Mouse (Mus musculus) liver, embryonic 14.5 days (tissue): ENCODE data around the gene Zxdc. TPM values are rescaled to one million over a fixed set of nuclear protein-coding genes. Genes with fewer than 3 reads are reported as not detected.

ENCODE experiments used
- ATAC-seq: fragments of 200-750 bp; cut with Nextera tagmentation; 2 replicates; pipeline ENCODE4 v1.8.0; 2017; ENCODE audit warnings: moderate number of reproducible peaks, mild to moderate bottlenecking, moderate library complexity; ENCODE audit not compliant: insufficient read depth
- DNase-seq, 3 experiments: peaks; one replicate each; pipeline ENCODE4 v3.0.0-alpha.2; 2012 to 2013; ENCODE audit warnings: low read depth in 3 of 3, low spot score in 3 of 3
- H3K27ac ChIP-seq: fragments of 300-500 bp; sonication (generic); 2 replicates; pipeline ENCODE4 v1.5.1; 2014; ENCODE audit warnings: moderate library complexity, mild to moderate bottlenecking, control low read depth, inconsistent platforms
- H3K27me3 ChIP-seq: fragments of 300-500 bp; sonication (generic); 2 replicates; pipeline ENCODE4 v1.6.1; 2014; ENCODE audit warnings: mild to moderate bottlenecking, low read length, moderate library complexity; ENCODE audit not compliant: control insufficient read depth, insufficient read depth
- H3K36me3 ChIP-seq: fragments of 300-500 bp; sonication (generic); replicated peaks from 2 replicates; pipeline ENCODE4 v1.6.1; 2014; ENCODE audit warnings: low read depth; ENCODE audit not compliant: control insufficient read depth, insufficient read depth
- H3K4me1 ChIP-seq, 2 experiments: fragments of 200-500 bp in 1 of 2; fragments of 300-500 bp in 1 of 2; sonication (generic) in 1 of 2; replicated peaks; 2 replicates each; pipeline ENCODE4 v1.6.1; 2012 to 2014; ENCODE audit warnings: antibody characterized with exemption in 1 of 2, inconsistent platforms in 1 of 2, low read length in 1 of 2; ENCODE audit not compliant: control insufficient read depth in 2 of 2, insufficient read depth in 2 of 2
- H3K4me2 ChIP-seq: fragments of 300-500 bp; sonication (generic); 2 replicates; pipeline ENCODE4 v1.6.1; 2014; ENCODE audit warnings: low read depth, mild to moderate bottlenecking, control low read depth, moderate library complexity
- H3K4me3 ChIP-seq, 2 experiments: fragments of 200-500 bp in 1 of 2; fragments of 300-500 bp in 1 of 2; sonication (generic) in 1 of 2; 2 replicates each; pipeline ENCODE4 v1.5.1; 2012 to 2014; ENCODE audit warnings: low read depth in 2 of 2, low read length in 2 of 2, mild to moderate bottlenecking in 2 of 2, control low read depth in 1 of 2, inconsistent platforms in 1 of 2, moderate library complexity in 1 of 2; ENCODE audit not compliant: insufficient read depth in 1 of 2
- H3K9ac ChIP-seq: fragments of 300-500 bp; sonication (generic); replicated peaks from 2 replicates; pipeline ENCODE4 v1.6.1; 2014; ENCODE audit warnings: mild to moderate bottlenecking, control low read depth, moderate library complexity
- H3K9me3 ChIP-seq: fragments of 300-500 bp; sonication (generic); 2 replicates; pipeline ENCODE4 v1.6.1; 2016; ENCODE audit warnings: low read length, mixed read lengths; ENCODE audit not compliant: control insufficient read depth
- CTCF ChIP-seq: IDR thresholded peaks from 2 replicates; pipeline ENCODE4 v1.5.1; 2016; ENCODE audit warnings: antibody characterized with exemption, low read depth, control low read depth
- EP300 ChIP-seq: IDR thresholded peaks from 2 replicates; pipeline ENCODE4 v1.6.1; 2016; ENCODE audit warnings: antibody characterized with exemption, low read depth
- WGBS: fragments of 180-500 bp; shearing (Covaris S2); extraction: QIAGEN DNeasy Blood & Tissue Kit; methylation state at CpG from one replicate; pipeline ENCODE4 v1.1.7; 2014; ENCODE audit not compliant: insufficient replicate concordance; 5-methylcytosine and 5-hydroxymethylcytosine counted together
- polyA plus RNA-seq, 2 experiments: library from polyadenylated mRNA; depleted of rRNA in 1 of 2; stranded (reverse) in 1 of 2; unstranded in 1 of 2; fragments of >200 nt; fragmentation: Nextera tagmentation in 1 of 2; extraction: Ambion mirVana in 1 of 2; gene quantifications; 2 replicates each; pipeline versions ENCODE4 v1.2.1 to v1.2.3; 2012 to 2014

The Zxdc gene
- polyA plus RNA-seq, 2 experiments = 3.0 TPM

DNA sequence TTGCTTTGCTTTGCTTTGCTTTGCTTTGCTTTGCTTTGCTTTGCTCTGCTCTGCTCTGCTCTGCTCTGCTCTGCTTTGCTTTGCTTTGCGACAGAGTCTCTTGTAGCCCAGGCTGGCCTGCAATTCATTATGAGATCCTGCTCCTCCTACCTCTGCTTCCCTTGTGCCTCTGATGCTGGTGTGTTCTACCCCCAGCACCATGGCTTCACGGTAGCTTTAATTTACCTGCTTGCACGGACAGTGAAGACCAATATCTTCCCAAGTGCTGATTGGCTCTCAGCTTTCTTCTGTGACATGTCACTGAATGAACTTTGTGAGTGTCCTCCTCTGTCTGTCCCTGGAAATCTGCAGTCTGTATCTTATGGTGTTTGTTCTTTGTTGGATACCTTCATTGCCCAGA, 67.7 kb downstream of the Zxdc start:
- ATAC-seq (no peak), DNase-seq (no peak)
- H3K27ac ChIP-seq = no peak overlapping the region
- no peak overlapping the region for H3K9ac ChIP-seq
- no peak overlapping the region for H3K4me2 ChIP-seq
- no peaks in the 10 kb centered on the region for H3K27me3 ChIP-seq
- no peaks in the 10 kb centered on the region for H3K36me3 ChIP-seq
- peaks cover 0 to 5% of the 10 kb centered on the region in 2 experiments; a peak in 1 of 4 replicates for H3K4me1 ChIP-seq
- no peak overlapping the region for H3K4me3 ChIP-seq
- no peaks in the 10 kb centered on the region for H3K9me3 ChIP-seq
- TF ChIP-seq EP300 = no peak
- TF ChIP-seq CTCF = no peak
- 70% methylated on average over 3 of the region's 3 CpGs for WGBS

DNA sequence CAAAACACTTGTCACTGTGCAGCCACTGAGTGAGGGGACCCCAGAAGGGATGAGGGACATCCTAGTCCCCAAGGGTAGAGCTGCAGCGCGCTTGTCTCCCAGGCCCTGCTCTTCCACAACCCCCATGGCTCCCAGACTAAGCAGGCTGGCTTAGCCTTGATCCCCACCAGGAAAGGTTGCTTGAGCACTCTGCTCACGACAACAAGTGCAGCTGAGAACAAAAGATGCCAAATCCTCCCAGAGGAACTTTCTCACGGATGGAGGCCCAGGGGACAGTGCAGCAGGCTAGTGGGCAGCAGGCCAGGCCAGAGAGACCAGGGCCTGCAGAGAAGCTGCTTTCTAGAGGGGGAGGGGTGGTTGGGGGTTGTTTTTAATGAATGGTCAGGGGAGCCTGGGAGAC, 77.6 kb downstream of the Zxdc start:
- H3K4me2 ChIP-seq = no peak overlapping the region
- TF ChIP-seq EP300 = no peak
- H3K4me3 ChIP-seq = no peak overlapping the region
- H3K36me3 ChIP-seq = no peaks in the 10 kb centered on the region
- DNase-seq (no peak), ATAC-seq (no peak)
- no peak overlapping the region for H3K27ac ChIP-seq
- 41% methylated on average over 4 of the region's 4 CpGs for WGBS
- H3K9ac ChIP-seq = no peak overlapping the region
- H3K27me3 ChIP-seq = no peaks in the 10 kb centered on the region
- H3K4me1 ChIP-seq = no peaks in the 10 kb centered on the region
- H3K9me3 ChIP-seq = no peaks in the 10 kb centered on the region

DNA sequence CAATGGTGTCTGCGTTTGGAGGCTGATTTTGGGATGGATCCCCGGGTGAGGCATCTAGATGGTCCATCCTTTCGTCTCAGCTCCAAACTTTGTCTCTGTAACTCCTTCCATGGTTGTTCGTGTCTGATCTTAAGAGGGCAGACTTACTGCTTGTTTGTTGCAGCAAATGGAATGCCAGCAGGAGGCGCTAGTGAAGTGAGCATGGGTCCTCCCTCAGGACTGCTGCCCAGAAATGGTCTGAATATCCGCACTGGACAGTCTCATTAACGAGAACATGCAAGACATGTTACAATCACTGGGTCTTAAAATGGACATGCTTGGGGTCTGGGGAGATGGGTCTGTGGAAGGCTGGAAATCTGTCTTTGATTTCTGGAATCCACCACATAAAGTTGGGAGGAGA, 80.9 kb downstream of the Zxdc start:
- peak in 1 of 3 experiments; percentile 31 for DNase-seq
- WGBS = 14% methylated on average over 7 of the region's 7 CpGs
- Histone ChIP-seq H3K4me1 (no peaks in the 10 kb centered on the region), H3K36me3 (no peaks in the 10 kb centered on the region), H3K4me2 (no peak overlapping the region), H3K27ac (no peak overlapping the region), H3K4me3 (no peak overlapping the region), H3K9me3 (no peaks in the 10 kb centered on the region), H3K27me3 (no peaks in the 10 kb centered on the region), H3K9ac (no peak overlapping the region)
- ATAC-seq = no peak
- TF ChIP-seq EP300 (no peak), CTCF (peak; percentile 78)

DNA sequence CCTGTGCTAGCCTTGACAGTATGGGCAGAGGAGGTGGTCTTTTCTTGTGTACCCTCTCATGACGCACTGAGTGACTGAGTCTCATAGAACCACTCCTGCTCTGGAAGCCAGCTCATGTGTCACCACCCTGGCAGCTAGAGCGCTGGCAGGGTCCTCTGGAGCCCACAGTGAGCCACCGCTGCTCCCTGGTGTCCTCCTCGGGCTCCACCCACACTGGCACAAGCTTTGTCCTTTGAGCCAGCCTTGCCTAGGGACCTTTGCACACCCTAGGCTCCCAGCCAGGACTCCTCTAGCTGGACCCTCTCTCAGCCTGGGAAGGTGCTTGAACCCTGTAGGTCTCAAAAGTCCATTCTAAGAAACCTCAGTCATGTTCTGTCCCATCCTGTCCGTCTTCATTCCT, 81.4 kb downstream of the Zxdc start:
- H3K27ac ChIP-seq = no peak overlapping the region
- H3K9me3 ChIP-seq = no peaks in the 10 kb centered on the region
- H3K4me3 ChIP-seq = no peak overlapping the region
- no peak overlapping the region for H3K4me2 ChIP-seq
- H3K27me3 ChIP-seq = no peaks in the 10 kb centered on the region
- WGBS = 55% methylated on average over 5 of the region's 5 CpGs
- ATAC-seq = no peak
- no peak for DNase-seq
- H3K36me3 ChIP-seq = no peaks in the 10 kb centered on the region
- no peak overlapping the region for H3K9ac ChIP-seq
- TF ChIP-seq CTCF = no peak
- no peak for TF ChIP-seq EP300
- H3K4me1 ChIP-seq = no peaks in the 10 kb centered on the region

DNA sequence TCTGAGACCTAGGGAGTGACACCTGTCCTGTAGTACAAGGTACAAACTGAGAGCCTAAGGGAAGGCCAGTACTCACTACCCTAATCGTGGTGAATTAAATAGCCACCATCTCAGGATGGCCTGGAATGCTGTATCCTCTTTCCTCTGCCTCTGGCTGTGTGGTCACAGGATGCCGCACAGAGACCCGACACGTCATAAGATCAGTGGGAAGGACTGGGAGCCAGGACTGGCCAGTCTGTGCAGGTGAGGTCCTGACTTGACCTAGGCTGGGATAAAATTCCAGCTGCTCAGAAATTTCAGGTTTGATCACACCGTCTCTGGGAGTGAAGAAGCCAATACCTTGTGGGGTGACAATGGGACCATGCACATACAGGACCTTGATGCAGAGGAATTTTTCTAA, 82.2 kb downstream of the Zxdc start:
- TF ChIP-seq CTCF (no peak), EP300 (no peak)
- 65% methylated on average over 5 of the region's 5 CpGs for WGBS
- DNase-seq = no peak
- Histone ChIP-seq H3K9ac (no peak overlapping the region), H3K27me3 (no peaks in the 10 kb centered on the region), H3K36me3 (no peaks in the 10 kb centered on the region), H3K4me2 (no peak overlapping the region), H3K4me1 (no peaks in the 10 kb centered on the region), H3K4me3 (no peak overlapping the region), H3K27ac (no peak overlapping the region), H3K9me3 (no peaks in the 10 kb centered on the region)
- ATAC-seq = no peak

DNA sequence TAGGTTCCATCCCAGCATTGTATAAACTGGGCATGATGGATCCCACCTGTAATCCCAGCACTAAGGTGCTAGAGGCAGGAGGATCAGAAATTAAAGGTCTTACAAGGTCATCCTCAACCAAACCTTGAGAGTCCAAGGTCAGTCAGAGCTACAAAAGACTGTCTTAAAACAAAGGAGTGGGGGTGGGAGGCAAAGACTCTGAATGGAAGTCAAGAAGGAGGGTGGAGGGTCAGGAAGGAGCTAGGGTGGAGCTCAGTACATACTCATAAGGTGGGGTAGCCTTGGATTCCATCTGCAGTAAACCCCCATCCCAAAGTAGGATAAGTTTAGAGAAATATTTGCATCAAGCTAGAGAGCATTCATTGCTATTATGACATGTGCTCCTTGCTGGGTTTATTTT, 83.3 kb downstream of the Zxdc start:
- DNase-seq = no peak
- Histone ChIP-seq H3K27me3 (no peaks in the 10 kb centered on the region), H3K9me3 (no peaks in the 10 kb centered on the region), H3K4me3 (no peak overlapping the region), H3K4me1 (no peaks in the 10 kb centered on the region), H3K36me3 (no peaks in the 10 kb centered on the region), H3K27ac (no peak overlapping the region), H3K9ac (no peak overlapping the region), H3K4me2 (no peak overlapping the region)
- TF ChIP-seq EP300 = no peak
- TF ChIP-seq CTCF = no peak
- ATAC-seq = no peak

Other genes starting within 250 kb of the Zxdc start
- gene Vmn1r51, start 246.9 kb upstream of the Zxdc start, polyA plus RNA-seq (2012; rRNA removed) = not detected in 2 replicates
- not detected in 2 replicates for gene Vmn1r51, start 246.9 kb upstream of the Zxdc start, polyA plus RNA-seq (2014; fragmentation: Nextera tagmentation; extraction: Ambion mirVana)
- not detected in 2 replicates for gene Vmn1r52, start 194.7 kb upstream of the Zxdc start, polyA plus RNA-seq (2012; rRNA removed)
- not detected in 2 replicates for gene Vmn1r52, start 194.7 kb upstream of the Zxdc start, polyA plus RNA-seq (2014; fragmentation: Nextera tagmentation; extraction: Ambion mirVana)
- not detected in 2 replicates for gene V1ra8, start 166.7 kb upstream of the Zxdc start, polyA plus RNA-seq (2012; rRNA removed)
- not detected in 2 replicates for gene V1ra8, start 166.7 kb upstream of the Zxdc start, polyA plus RNA-seq (2014; fragmentation: Nextera tagmentation; extraction: Ambion mirVana)
- not detected in 2 replicates for gene Vmn1r53, start 145.1 kb upstream of the Zxdc start, polyA plus RNA-seq (2012; rRNA removed)
- not detected in 2 replicates for gene Vmn1r53, start 145.1 kb upstream of the Zxdc start, polyA plus RNA-seq (2014; fragmentation: Nextera tagmentation; extraction: Ambion mirVana)
- gene Vmn1r54, start 123.2 kb upstream of the Zxdc start, polyA plus RNA-seq (2012; rRNA removed) = not detected in 2 replicates
- gene Vmn1r54, start 123.2 kb upstream of the Zxdc start, polyA plus RNA-seq (2014; fragmentation: Nextera tagmentation; extraction: Ambion mirVana) = not detected in 2 replicates
- not detected in 2 replicates for gene BC048671, start 68.3 kb upstream of the Zxdc start, polyA plus RNA-seq (2012; rRNA removed)
- not detected in 2 replicates for gene BC048671, start 68.3 kb upstream of the Zxdc start, polyA plus RNA-seq (2014; fragmentation: Nextera tagmentation; extraction: Ambion mirVana)
- 9.0 and 9.1 TPM in 2 replicates for gene Chst13, start 44.3 kb upstream of the Zxdc start, polyA plus RNA-seq (2012; rRNA removed)
- 14.3 and 14.6 TPM in 2 replicates for gene Chst13, start 44.3 kb upstream of the Zxdc start, polyA plus RNA-seq (2014; fragmentation: Nextera tagmentation; extraction: Ambion mirVana)
- 14.6 and 17.5 TPM in 2 replicates for gene Uroc1, start 36.2 kb upstream of the Zxdc start, polyA plus RNA-seq (2012; rRNA removed)
- gene Uroc1, start 36.2 kb upstream of the Zxdc start, polyA plus RNA-seq (2014; fragmentation: Nextera tagmentation; extraction: Ambion mirVana) = 9.6 and 11.5 TPM in 2 replicates
- gene Cfap100, start 59.3 kb downstream of the Zxdc start, polyA plus RNA-seq (2012; rRNA removed) = 0.01 and 0.18 TPM in 2 replicates
- gene Cfap100, start 59.3 kb downstream of the Zxdc start, polyA plus RNA-seq (2014; fragmentation: Nextera tagmentation; extraction: Ambion mirVana) = 0.06 TPM in 1 of 2 replicates, not detected in the other
- 7.1 and 7.6 TPM in 2 replicates for gene Klf15, start 93.1 kb downstream of the Zxdc start, polyA plus RNA-seq (2012; rRNA removed)
- 9.9 and 10.2 TPM in 2 replicates for gene Klf15, start 93.1 kb downstream of the Zxdc start, polyA plus RNA-seq (2014; fragmentation: Nextera tagmentation; extraction: Ambion mirVana)
- 8.4 and 9.2 TPM in 2 replicates for gene Aldh1l1, start 116.9 kb downstream of the Zxdc start, polyA plus RNA-seq (2012; rRNA removed)
- gene Aldh1l1, start 116.9 kb downstream of the Zxdc start, polyA plus RNA-seq (2014; fragmentation: Nextera tagmentation; extraction: Ambion mirVana) = 10.6 and 12.5 TPM in 2 replicates
- gene Slc41a3, start 235.2 kb downstream of the Zxdc start, polyA plus RNA-seq (2012; rRNA removed) = 23.5 and 25.3 TPM in 2 replicates
- 27.6 and 30.6 TPM in 2 replicates for gene Slc41a3, start 235.2 kb downstream of the Zxdc start, polyA plus RNA-seq (2014; fragmentation: Nextera tagmentation; extraction: Ambion mirVana)